ENCODE assay signal across 9 mouse cellular contexts in genomic region chr5:117134889-117135456, GRCm38 (mm10). TPM values are rescaled to one million over a fixed set of nuclear protein-coding genes. Genes with fewer than 3 reads are reported as not detected.
DNase-seq lines count a peak whose midpoint lies in the region; ATAC-seq and TF ChIP-seq lines count a peak whose summit lies in the region.
"Had no signal": no experiment of that assay in that cellular context is flagged by ENCODE, and none has a peak within 500 bp of the region (broad histone marks: within the 10 kb centered on the region; RNA-seq: fewer than 3 reads in every experiment).

No protein-coding gene starts in this region.

- no peaks in the 10 kb centered on the region for H3K27me3 ChIP-seq in heart, embryonic 10.5 days (ENCODE audit: insufficient read depth, poor library complexity, severe bottlenecking)
- no peaks in the 10 kb centered on the region for H3K27me3 ChIP-seq in midbrain, embryonic 10.5 days (ENCODE audit: low read depth, poor library complexity, severe bottlenecking)
- H3K27me3 ChIP-seq in midbrain, embryonic 16.5 days (ENCODE audit: control insufficient read depth, insufficient read depth, low read depth, low read length) = no peaks in the 10 kb centered on the region
- no peaks in the 10 kb centered on the region for H3K27me3 ChIP-seq in heart, embryonic 16.5 days (ENCODE audit: control insufficient read depth, insufficient read depth, low read length)
- H3K27me3 ChIP-seq in small intestine, adult 2 months (ENCODE audit: control insufficient read depth, insufficient read depth, low read length) = no peaks in the 10 kb centered on the region
- H3K27me3 ChIP-seq: neural tube, embryonic 12.5 days had no signal

- WGBS in heart, embryonic 10.5 days = 51% methylated on average over 3 of the region's 3 CpGs
- 84% methylated on average over 3 of the region's 3 CpGs for WGBS in midbrain, embryonic 10.5 days
- WGBS in midbrain, embryonic 16.5 days = 69% methylated on average over 3 of the region's 3 CpGs
- WGBS in heart, embryonic 16.5 days = 46% methylated on average over 3 of the region's 3 CpGs
- 15% methylated on average over 3 of the region's 3 CpGs for WGBS in small intestine, adult 2 months

- H3K36me3 ChIP-seq in heart, embryonic 10.5 days = no peaks in the 10 kb centered on the region
- no peaks in the 10 kb centered on the region for H3K36me3 ChIP-seq in midbrain, embryonic 10.5 days
- no peaks in the 10 kb centered on the region for H3K36me3 ChIP-seq in midbrain, embryonic 16.5 days (ENCODE audit: control insufficient read depth, insufficient read depth, low read length)
- no peaks in the 10 kb centered on the region for H3K36me3 ChIP-seq in heart, embryonic 16.5 days (ENCODE audit: control insufficient read depth, insufficient read depth)
- no peaks in the 10 kb centered on the region for H3K36me3 ChIP-seq in small intestine, adult 2 months (ENCODE audit: control insufficient read depth, insufficient read depth, low read length)
- H3K36me3 ChIP-seq: neural tube, embryonic 12.5 days had no signal

- no peak for ATAC-seq in midbrain, embryonic 16.5 days
- ATAC-seq in heart, embryonic 16.5 days (replicated peaks; ENCODE audit: extremely low read depth, insufficient read depth, low FRiP score) = no peak
- no peak for ATAC-seq in megakaryocyte-erythroid progenitor cell, adult 5-6 weeks (replicated peaks; ENCODE audit: low FRiP score, low TSS enrichment, poor library complexity, severe bottlenecking)

- TF ChIP-seq CTCF in small intestine, adult 2 months (IDR thresholded peaks at IDR 0.05; ENCODE audit: extremely low read depth, insufficient read length, insufficient replicate concordance, low read depth, low read length) = no peak

- H3K4me1 ChIP-seq in heart, embryonic 10.5 days = peaks cover 57% of the 10 kb centered on the region
- H3K4me1 ChIP-seq in midbrain, embryonic 10.5 days = peaks cover 23% of the 10 kb centered on the region
- H3K4me1 ChIP-seq in midbrain, embryonic 16.5 days (ENCODE audit: control insufficient read depth, insufficient read depth, low read length) = no peaks in the 10 kb centered on the region
- H3K4me1 ChIP-seq in heart, embryonic 16.5 days (ENCODE audit: control insufficient read depth, insufficient read depth, low read length) = peaks cover 28% of the 10 kb centered on the region
- H3K4me1 ChIP-seq in small intestine, adult 2 months (ENCODE audit: control insufficient read depth, insufficient read depth, insufficient read length, low read length) = peaks cover 51% of the 10 kb centered on the region

- H3K27ac ChIP-seq in heart, embryonic 10.5 days = peak overlapping the region; percentile 84
- peak overlapping the region; percentile 69 for H3K27ac ChIP-seq in midbrain, embryonic 10.5 days (replicated peaks)
- no peak overlapping the region for H3K27ac ChIP-seq in midbrain, embryonic 16.5 days (ENCODE audit: low read length)
- peak overlapping the region; percentile 66 for H3K27ac ChIP-seq in heart, embryonic 16.5 days (ENCODE audit: low read length)
- peak overlapping the region; percentile 90 for H3K27ac ChIP-seq in small intestine, adult 2 months (ENCODE audit: insufficient read depth, low read depth, low read length)
- H3K27ac ChIP-seq: neural tube, embryonic 12.5 days had no signal

- H3K9me3 ChIP-seq in heart, embryonic 10.5 days = no peaks in the 10 kb centered on the region
- no peaks in the 10 kb centered on the region for H3K9me3 ChIP-seq in midbrain, embryonic 10.5 days (replicated peaks)
- H3K9me3 ChIP-seq in midbrain, embryonic 16.5 days (replicated peaks; ENCODE audit: control insufficient read depth, low read length, poor library complexity, severe bottlenecking) = no peaks in the 10 kb centered on the region
- H3K9me3 ChIP-seq in heart, embryonic 16.5 days (replicated peaks; ENCODE audit: control insufficient read depth, low read length) = no peaks in the 10 kb centered on the region
- H3K9me3 ChIP-seq: neural tube, embryonic 12.5 days had no signal

- H3K9ac ChIP-seq in midbrain, embryonic 16.5 days (ENCODE audit: low read depth, low read length) = no peak overlapping the region
- H3K9ac ChIP-seq in heart, embryonic 16.5 days (ENCODE audit: low read length) = 0 out of 2 replicates have a peak overlapping the region, but pooled peaks have one; percentile 33
- H3K9ac ChIP-seq: neural tube, embryonic 12.5 days had no signal

- H3K4me2 ChIP-seq in midbrain, embryonic 16.5 days (ENCODE audit: low read length) = no peak overlapping the region
- H3K4me2 ChIP-seq in heart, embryonic 16.5 days (ENCODE audit: low read depth, low read length) = peak overlapping the region; percentile 49

- intact Hi-C loops in heart, postnatal 36 days (cut with DNase I) = loop anchor here (2.0 kb wide), 1 partner anchor 14 kb away; the partner anchor contains the start of gene Taok3

- H3K4me3 ChIP-seq in heart, embryonic 10.5 days = peak overlapping the region; percentile 43
- H3K4me3 ChIP-seq in midbrain, embryonic 10.5 days = 0 out of 2 replicates have a peak overlapping the region, but pooled peaks have one; percentile 18
- H3K4me3 ChIP-seq in midbrain, embryonic 16.5 days (ENCODE audit: low read depth, low read length) = no peak overlapping the region
- H3K4me3 ChIP-seq in heart, embryonic 16.5 days (ENCODE audit: low read length) = peak overlapping the region; percentile 30; the same call in 1 of the 2 replicates
- no peak overlapping the region for H3K4me3 ChIP-seq in small intestine, adult 2 months (ENCODE audit: low read depth, low read length)
- H3K4me3 ChIP-seq: neural tube, embryonic 12.5 days had no signal

- TF ChIP-seq POLR2A in small intestine, adult 2 months (IDR thresholded peaks at IDR 0.05; ENCODE audit: low read depth, low read length) = no peak

- no peak for DNase-seq in heart, embryonic 10.5 days (ENCODE audit: low spot score)
- DNase-seq in heart, postnatal 36 days = no peak
- DNase-seq in midbrain, embryonic 10.5 days (ENCODE audit: low spot score) = no peak
- no peak for DNase-seq in urinary bladder, postnatal 10 days (ENCODE audit: low spot score)

RNA-seq across cellular contexts. Expression of gene Taok3, which starts 15.0 kb away (rescaled TPM):
- polyA plus RNA-seq in heart, embryonic 10.5 days (2016; fragmentation: Nextera tagmentation; extraction: Ambion mirVana) = 12.2 and 18.6 TPM in 2 replicates
- 1 to 10 TPM; 7.7 to 8.2 TPM for total RNA-seq in heart, postnatal 36 days (2021)
- polyA plus RNA-seq in midbrain, embryonic 10.5 days (2016; fragmentation: Nextera tagmentation; extraction: Ambion mirVana) = 12.0 and 16.8 TPM in 2 replicates
- polyA plus RNA-seq in midbrain, embryonic 16.5 days (2015; fragmentation: Nextera tagmentation; extraction: Ambion mirVana) = 67.1 and 69.2 TPM in 2 replicates
- polyA plus RNA-seq in heart, embryonic 16.5 days (2015; fragmentation: Nextera tagmentation; extraction: Ambion mirVana) = 12.8 and 19.2 TPM in 2 replicates
- polyA plus RNA-seq in small intestine, adult 2 months (2012; rRNA removed) = 10.7 and 32.0 TPM in 2 replicates
- 92.8 and 105 TPM in 2 replicates for total RNA-seq in megakaryocyte-erythroid progenitor cell, adult 5-6 weeks (2014; fragmentation: Nextera tagmentation)
- total RNA-seq in megakaryocyte-erythroid progenitor cell, adult 5-6 weeks (2017) = 79.4 and 88.0 TPM in 2 replicates

RNA-seq across cellular contexts. Expression of gene Suds3, which starts 19.1 kb away (rescaled TPM):
- polyA plus RNA-seq in heart, embryonic 10.5 days (2016; fragmentation: Nextera tagmentation; extraction: Ambion mirVana) = 54.8 and 76.3 TPM in 2 replicates
- 10 to 100 TPM; 89.7 to 97.2 TPM for total RNA-seq in heart, postnatal 36 days (2021)
- 80.6 and 84.5 TPM in 2 replicates for polyA plus RNA-seq in midbrain, embryonic 10.5 days (2016; fragmentation: Nextera tagmentation; extraction: Ambion mirVana)
- polyA plus RNA-seq in midbrain, embryonic 16.5 days (2015; fragmentation: Nextera tagmentation; extraction: Ambion mirVana) = 82.3 and 83.6 TPM in 2 replicates
- 56.1 and 58.2 TPM in 2 replicates for polyA plus RNA-seq in heart, embryonic 16.5 days (2015; fragmentation: Nextera tagmentation; extraction: Ambion mirVana)
- polyA plus RNA-seq in small intestine, adult 2 months (2012; rRNA removed) = 51.1 and 114 TPM in 2 replicates
- total RNA-seq in megakaryocyte-erythroid progenitor cell, adult 5-6 weeks (2014; fragmentation: Nextera tagmentation) = 47.7 and 59.1 TPM in 2 replicates
- 106 and 110 TPM in 2 replicates for total RNA-seq in megakaryocyte-erythroid progenitor cell, adult 5-6 weeks (2017)

Comparison
In these comparisons a context has a peak if more than half of its experiments do, and no peak if none do; other contexts are left out.
1. H3K4me3 ChIP-seq: peak in heart, embryonic 10.5 days (single experiment), midbrain, embryonic 10.5 days (single experiment) and heart, embryonic 16.5 days (single experiment); none in midbrain, embryonic 16.5 days (single experiment) and small intestine, adult 2 months (single experiment).